Mouse (Mus musculus) liver, embryonic 14.5 days (tissue): ENCODE results near the gene Ctrc.

Experiments used
- CTCF ChIP-seq: IDR thresholded peaks from 2 replicates; pipeline ENCODE4 v1.5.1; 2016; ENCODE audit warnings: antibody characterized with exemption, low read depth, control low read depth
- EP300 ChIP-seq: IDR thresholded peaks from 2 replicates; pipeline ENCODE4 v1.6.1; 2016; ENCODE audit warnings: antibody characterized with exemption, low read depth

GRCm38 (mm10) chr4:141862867-141863266, 16.7 kb upstream of the Ctrc start:
- TF ChIP-seq CTCF (no peak), EP300 (no peak)
